Mouse (Mus musculus) retina, postnatal 7 days (tissue): ENCODE data around the gene Rnf224.

Experiments
- DNase-seq: peaks from one replicate; pipeline ENCODE4 v3.0.0-alpha.2; 2012; ENCODE audit warnings: low read depth, low spot score

Rnf224 gene

GRCm38 (mm10) chr2:25195211-25196156, 41.1 kb downstream of the Rnf224 start:
- no peak for DNase-seq

GRCm38 (mm10) chr2:25194486-25195171, 42.0 kb downstream of the Rnf224 start:
- DNase-seq: no peak

- DNase-seq: no peak
Measured at GRCm38 (mm10) chr2:25194006-25194405, 42.6 kb downstream of the Rnf224 start.

- DNase-seq: peak; percentile 78
Measured at GRCm38 (mm10) chr2:25193330-25193770, 43.2 kb downstream of the Rnf224 start.

GRCm38 (mm10) chr2:25187841-25188240, 48.7 kb downstream of the Rnf224 start:
- no peak for DNase-seq

- no peak for DNase-seq
Measured at GRCm38 (mm10) chr2:25186575-25186930, 50.0 kb downstream of the Rnf224 start.

- peak; percentile 49 for DNase-seq
Measured at GRCm38 (mm10) chr2:25185625-25186574, 50.7 kb downstream of the Rnf224 start.

GRCm38 (mm10) chr2:25184496-25184895, 52.1 kb downstream of the Rnf224 start:
- DNase-seq: no peak
